Mouse (Mus musculus): ENCODE measurements around the gene Wnt6.
"Not testable (repeated sequence)": the region's sequence is repeated elsewhere in the genome, so short reads cannot be mapped to it uniquely, and the experiment has no call there.

The Wnt6 gene

DNA sequence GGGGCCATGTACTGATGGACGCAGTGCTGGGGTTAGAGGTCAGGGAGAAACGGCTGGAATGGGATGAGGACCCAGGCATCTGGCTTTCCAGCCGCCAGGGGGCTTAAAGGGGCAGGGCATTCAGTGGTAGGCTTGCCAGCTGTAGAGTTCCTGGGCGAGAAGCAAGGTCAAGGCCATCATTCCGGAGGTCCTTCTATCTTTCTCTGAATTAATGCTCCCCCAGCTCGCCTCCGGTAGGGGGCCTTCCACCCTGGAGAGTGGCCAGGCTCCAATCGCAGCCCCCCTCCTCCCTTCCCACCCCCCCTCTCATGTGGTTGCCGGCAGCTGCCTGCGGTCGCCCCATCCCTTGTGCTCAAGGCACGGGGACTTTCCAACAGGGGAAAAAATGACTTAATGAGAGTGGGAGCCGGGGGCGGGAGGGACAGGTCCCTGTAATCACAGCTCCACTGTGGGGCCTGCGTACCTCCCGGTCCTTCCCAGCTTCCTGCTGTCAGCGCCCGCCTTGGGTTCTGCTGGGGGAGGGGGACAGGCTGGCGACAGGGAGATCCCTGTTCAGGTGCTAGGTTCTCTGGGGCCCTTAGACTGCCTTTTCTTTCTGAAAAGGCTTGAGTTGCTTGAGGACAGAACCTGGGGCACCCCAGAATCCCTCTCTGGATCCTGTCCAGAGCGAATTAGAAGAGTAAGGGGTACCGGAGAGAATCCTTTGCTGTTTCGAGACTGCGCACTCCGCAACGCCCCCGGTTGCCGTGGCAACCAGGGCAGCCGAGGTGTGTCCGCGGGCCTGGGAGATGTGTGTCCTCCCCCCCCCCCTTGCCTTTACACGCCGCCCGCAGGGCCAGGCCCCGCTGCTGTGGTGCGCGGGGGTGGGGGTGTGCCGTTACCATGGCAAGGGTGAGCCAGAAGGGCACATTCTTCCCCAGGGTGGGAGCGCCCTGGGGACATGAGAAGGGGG is 34.9 kb downstream of the Wnt6 start:
- peak; percentile 85 for DNase-seq (ENCODE audit: low spot score)

DNA sequence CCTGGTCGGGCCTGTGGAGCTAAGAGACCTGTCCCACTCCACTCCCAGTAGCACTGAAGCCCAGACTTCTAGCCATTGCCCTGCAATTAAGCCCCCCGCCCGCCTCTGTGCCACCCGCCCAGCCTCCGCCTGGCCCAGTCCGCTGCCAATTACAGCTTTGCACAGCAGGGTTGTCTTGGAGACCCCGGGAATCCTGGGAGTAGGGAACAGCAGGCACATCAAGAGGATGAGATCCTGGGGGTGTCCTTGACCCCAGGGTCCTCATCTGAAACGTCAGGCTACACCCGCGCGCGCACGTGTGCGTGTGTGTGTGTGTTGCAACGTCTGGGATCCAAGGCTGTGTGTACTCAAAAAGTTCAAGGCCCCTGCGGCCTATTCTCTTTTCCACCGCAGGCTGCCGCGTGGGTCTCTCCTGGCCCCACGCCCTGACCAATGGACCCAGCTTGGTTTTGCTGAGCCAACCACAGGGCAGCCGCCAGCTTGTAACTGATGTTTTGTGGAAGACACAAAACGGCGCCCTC is 35.9 kb downstream of the Wnt6 start:
- DNase-seq (ENCODE audit: low spot score): no peak

DNA sequence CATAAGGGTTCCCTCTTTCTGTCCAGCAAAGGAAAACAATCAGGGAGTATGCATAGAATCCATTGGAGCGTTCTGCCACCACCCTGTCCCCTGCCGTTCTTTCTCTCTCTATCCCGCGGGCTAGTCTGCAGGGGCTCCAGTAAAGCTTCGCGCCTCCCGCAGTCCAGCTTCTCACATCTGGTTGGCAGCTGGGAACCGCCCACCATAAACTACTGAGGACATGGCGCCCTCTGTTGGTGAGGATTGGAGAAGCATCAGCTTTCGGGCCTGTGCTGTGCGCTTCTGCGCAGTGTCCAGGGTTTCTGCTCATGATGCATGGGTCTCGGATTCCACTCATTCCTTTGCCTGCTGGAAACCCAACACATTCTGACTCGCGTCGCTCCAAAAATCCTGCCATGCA is 36.4 kb downstream of the Wnt6 start:
- DNase-seq (ENCODE audit: low spot score): peak; percentile 95

DNA sequence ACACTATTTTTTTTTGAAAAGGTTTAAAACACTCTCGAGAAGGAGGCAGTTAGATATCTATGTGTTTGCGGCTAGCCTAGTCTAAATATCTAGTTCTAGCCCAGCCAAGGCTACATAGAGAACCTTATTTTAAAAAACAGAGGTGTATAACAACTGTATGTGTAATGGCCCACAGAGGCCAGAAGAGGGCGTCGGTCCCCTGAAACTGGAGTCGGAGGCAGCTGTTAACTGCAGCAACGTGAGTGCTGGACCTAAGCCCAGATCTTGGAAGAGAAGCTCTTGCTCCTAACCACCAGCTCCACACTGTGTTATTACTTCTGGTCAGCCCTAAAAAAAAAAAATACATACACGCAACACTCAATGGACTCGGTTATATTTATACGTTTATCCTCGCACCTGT is 37.3 kb downstream of the Wnt6 start:
- DNase-seq (ENCODE audit: low spot score): no peak

DNA sequence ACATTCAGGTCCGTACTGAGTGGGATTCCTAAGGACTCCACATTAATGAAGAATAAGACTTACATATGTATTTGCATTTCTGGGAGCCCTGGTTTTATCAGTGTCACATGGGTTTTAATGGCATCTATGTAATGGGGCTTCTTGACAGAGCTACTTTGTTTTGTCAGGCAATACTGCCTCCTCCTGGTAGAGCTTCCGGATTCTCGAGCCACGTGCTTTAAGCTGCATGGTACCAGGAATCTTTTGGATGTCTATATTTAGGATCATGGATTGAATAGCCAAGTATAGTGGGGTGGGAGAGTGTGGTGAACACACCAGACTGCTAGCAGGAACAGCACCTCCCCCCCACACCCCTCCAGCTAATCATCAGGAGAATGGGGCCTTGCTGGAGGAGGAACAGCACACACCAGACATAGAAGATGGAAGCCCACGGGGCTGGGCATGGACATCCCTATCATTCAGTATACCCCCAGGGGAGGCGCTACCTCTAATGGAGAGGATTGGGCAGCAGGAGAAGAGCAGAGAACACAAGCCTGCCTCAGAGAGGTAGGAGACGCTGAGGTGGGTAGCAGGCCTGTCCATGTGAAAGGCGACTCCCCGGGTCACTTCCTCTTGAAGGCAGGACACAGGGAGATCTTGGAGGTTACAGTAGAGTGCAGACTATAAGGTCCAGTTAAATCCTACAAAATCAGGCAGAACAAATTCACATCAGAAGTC is 43.4 kb downstream of the Wnt6 start:
- DNase-seq (ENCODE audit: low spot score): no peak

DNA sequence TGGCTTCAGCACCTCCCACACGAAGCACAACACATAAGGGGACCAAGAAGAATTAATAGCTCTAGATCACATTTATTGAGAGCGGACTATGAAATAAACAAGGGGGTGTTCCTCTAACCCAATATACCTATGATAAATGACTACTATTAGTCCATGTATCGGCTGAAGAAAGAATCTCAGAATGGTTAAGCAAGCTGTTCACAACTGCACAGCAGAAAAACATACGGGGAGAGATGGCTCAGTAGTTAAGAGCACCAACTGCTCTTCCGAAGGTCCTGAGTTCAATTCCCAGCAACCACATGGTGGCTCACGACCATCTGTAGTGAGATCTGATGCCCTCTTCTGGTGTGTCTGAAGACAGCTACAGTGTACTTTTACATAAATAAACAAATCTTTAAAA is 44.3 kb downstream of the Wnt6 start:
- not testable (repeated sequence) for DNase-seq (ENCODE audit: low spot score)

DNA sequence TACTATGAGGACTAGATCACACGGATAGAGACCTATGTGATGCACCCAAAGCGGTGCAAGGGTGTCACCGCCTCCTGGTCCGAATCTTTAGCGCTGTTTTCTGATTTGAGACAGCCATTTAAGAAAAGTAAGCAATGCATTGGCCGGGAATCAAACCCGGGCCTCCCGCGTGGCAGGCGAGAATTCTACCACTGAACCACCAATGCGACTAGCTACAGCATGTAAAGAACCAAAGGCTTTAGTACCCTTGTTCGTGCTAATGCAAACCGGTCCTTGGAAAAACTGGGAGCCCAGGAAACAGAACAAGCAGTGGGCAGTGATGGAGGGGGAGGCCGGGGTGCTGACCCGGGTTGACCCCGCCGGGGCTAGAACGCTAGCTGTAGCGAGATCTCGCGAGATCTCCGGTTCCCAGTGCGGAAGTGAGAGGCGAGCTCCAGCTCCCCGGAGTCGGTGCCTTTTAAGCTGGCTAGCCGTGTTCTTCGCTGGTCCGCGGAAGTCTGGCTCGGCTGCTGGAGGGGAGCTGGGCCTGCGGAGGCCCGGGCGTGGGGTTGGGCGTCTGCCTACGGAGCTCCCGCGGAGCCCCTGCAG is 45.0 kb downstream of the Wnt6 start:
- peak; percentile 97 for DNase-seq (ENCODE audit: low spot score)

DNA sequence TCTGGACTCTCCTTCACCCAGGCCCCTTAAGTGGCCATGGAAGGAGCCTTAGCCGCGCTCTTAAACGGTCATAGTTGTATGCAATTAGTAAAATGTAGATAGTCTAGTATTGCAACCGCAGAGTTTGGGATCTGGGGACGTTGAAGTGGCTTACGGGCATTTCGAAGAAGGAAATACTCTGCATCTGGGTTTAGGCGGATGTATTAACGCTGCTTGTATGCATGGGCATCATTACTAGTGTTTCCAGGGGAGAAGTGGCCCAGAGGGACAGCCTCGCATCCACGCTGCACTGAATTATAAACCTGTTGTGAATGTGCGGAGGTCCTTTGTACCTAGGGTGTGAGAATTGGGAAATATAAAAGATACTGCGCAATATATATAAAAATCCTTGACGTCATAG is 45.5 kb downstream of the Wnt6 start:
- DNase-seq (ENCODE audit: low spot score): no peak

DNA sequence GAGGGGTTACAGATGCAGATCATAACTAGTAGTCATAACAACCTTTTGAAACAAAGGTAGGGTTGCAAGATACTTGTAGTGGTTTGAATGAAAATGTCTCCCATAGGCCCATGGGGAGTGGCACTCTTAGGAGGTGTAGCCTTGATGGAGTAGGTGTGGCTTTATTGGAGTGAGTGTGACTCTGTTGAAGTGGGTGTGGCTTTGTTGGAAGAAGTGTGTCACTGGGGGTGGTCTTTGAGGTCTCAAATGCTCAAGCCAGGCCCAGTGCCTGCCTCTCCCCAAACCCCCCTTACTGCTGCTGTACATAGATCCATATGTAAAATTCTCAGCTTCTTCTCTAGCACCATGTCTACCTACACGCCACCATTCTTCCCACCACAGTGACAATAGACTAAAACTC is 46.8 kb downstream of the Wnt6 start:
- no peak for DNase-seq (ENCODE audit: low spot score)

DNA sequence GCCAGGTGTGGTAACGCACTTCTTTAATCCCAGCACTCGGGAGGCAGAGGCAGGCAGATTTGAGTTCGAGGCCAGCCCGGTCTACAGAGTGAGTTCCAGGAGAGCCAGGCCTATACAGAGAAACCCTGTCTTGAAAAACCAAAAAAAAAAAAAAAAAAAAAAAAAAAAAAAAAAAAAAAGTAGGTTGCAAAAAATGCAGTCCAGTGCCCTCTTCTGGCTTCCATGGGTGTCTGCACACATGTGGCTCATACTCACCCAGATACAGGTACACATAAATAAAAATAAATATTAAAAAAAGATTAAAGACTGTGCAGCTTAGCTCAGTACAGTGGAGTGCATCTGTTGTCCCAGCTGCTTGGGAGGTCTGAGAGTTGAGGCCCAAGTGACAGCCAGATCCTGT is 51.9 kb downstream of the Wnt6 start:
- DNase-seq (ENCODE audit: low spot score): not testable (repeated sequence)

DNA sequence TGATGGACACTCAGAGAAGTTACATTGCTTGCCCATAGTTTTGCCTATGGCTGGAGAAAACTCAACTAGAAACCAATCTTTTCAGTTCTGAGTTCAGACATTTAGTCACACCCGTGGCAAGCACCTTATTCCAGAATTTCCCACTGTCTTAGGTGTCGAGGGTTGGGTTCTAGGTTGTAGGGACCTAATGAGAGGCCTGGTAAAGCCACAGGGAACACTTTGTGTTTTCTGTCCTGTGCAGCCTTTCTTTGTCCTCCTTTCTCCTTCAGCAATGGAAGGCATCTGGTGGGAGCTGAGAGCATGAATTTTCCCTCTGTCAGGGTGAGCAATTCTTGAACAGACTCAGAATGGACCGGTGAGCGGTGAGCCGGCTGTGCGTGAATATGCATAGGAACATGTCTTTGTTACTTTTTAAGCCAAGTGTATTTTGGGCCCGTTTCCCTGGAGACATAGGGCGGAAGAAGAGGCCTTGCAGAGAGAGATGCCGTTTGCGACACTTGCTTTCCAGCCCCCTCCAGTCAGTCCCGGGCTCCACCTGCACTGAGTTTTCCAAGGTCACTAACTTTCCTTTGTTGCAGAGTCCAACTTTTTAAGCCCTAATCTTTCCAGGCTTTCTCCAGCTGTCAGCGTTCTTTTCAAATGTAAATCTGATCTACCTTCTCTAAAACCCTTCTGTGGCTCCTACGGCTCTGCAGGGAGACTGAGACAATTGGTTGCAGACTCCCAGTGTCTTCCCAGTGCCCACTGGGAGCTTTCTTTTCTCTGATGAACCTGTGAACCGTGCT is 53.0 kb downstream of the Wnt6 start:
- DNase-seq (ENCODE audit: low spot score): no peak

DNA sequence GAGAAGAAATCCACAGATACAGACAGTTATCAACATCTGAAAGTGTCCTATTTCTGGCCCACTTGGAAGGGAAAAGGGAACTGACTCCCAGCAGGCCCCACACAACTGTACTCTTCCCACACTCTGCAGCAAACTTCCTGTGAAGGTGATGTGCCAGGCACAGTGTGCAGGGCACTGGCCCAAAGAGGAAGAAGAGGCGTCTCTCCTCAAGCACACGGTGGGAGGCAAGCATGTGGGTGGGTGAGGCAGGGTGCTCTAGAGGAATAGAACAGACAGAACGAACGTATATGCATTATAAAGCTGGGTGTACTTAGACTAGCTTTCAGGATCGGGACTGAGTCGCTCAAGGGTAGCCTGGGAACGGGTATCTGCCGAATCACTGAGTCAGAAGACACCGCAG is 58.4 kb downstream of the Wnt6 start:
- DNase-seq (ENCODE audit: low spot score): no peak

DNA sequence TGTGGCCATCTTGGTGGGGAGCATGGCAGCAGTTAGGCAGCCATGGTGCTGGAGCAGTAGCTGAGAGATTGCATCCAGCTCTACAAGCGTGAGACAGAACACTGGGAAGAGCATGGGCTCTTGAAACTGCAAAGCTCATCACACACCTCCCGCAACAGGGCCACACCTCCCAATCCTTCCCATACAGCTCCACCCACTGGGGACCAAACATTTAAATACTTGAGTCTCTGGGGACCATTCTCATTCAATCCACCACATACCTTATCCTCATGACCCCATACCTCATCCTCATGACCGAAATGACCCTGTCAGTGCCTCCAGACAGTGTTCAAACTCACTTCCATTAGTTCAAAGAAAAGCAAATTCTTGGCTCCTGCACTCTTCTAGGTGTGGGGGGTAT is 61.6 kb downstream of the Wnt6 start:
- no peak for DNase-seq (ENCODE audit: low spot score)

All from MN1 (cell line).